Mouse (Mus musculus) cerebellum, adult 2 months (tissue): Measurements from ENCODE around the gene Plcl2. TPM values are rescaled to one million over a fixed set of nuclear protein-coding genes. Genes with fewer than 3 reads are reported as not detected.

ENCODE experiments used
- DNase-seq, 2 experiments: peaks; one replicate each; pipeline ENCODE4 v3.0.0; 2021
- H3K27ac ChIP-seq: fragments of 200-500 bp; 2 replicates; pipeline ENCODE4 v1.5.1; 2012; ENCODE audit warnings: low read length, control low read depth, inconsistent platforms; ENCODE audit not compliant: insufficient read depth
- H3K27me3 ChIP-seq: fragments of 200-500 bp; 2 replicates; pipeline ENCODE4 v1.6.1; 2012; ENCODE audit warnings: inconsistent platforms, mild to moderate bottlenecking, low read length, moderate library complexity; ENCODE audit not compliant: control insufficient read depth, insufficient read depth
- H3K4me1 ChIP-seq: fragments of 200-500 bp; 2 replicates; pipeline ENCODE4 v1.6.1; 2011; ENCODE audit warnings: low read length; ENCODE audit not compliant: control insufficient read depth, insufficient read depth
- H3K4me3 ChIP-seq: fragments of 200-500 bp; replicated peaks from 2 replicates; pipeline ENCODE3; 2011; ENCODE audit warnings: mild to moderate bottlenecking, low read depth, low read length, control low read depth; ENCODE audit not compliant: insufficient read depth
- CTCF ChIP-seq: fragments of 200-500 bp; IDR thresholded peaks from 2 replicates; pipeline ENCODE4 v1.5.1; 2011; ENCODE audit warnings: low read depth, mild to moderate bottlenecking, control low read depth, low read length, moderate library complexity, borderline replicate concordance; ENCODE audit not compliant: insufficient read depth
- POLR2A ChIP-seq: fragments of 200-500 bp; IDR thresholded peaks from 2 replicates; pipeline ENCODE4 v1.6.1; 2011; ENCODE audit warnings: low read length, control low read depth, borderline replicate concordance; ENCODE audit not compliant: insufficient read depth
- WGBS: fragments of 180-500 bp; shearing (Covaris S2); methylation state at CpG from one replicate; pipeline ENCODE4 v1.1.7; 2018; 5-methylcytosine and 5-hydroxymethylcytosine counted together
- polyA plus RNA-seq: library from polyadenylated mRNA; depleted of rRNA; stranded (reverse); fragments of >200 nt; gene quantifications from 2 replicates; pipeline ENCODE4 v1.2.3, GENCODE M21; 2012

The Plcl2 gene
- polyA plus RNA-seq, 1 experiment: 26.5 TPM

DNA sequence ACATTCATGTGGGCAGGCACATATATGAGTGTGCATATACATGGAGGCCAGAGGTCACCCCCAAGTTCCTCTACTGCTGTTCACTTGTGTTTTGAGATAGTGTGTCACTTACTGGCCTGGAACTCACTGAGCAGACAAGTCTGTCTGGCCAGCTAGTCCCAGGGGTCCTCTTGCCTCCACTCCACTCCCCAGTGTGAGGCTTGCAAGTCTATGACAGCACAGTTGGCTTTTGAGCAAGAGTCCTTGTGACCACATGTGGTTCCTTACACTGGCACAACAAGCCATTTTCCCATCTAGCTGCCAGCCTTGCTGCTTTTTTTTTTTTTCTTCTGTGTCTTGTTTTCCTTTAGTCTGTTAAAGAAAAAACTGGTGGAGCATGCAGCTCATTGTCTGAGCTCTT, 148.1 kb downstream of the Plcl2 start:
- Histone ChIP-seq H3K4me1 (peaks cover 12% of the 10 kb centered on the region), H3K27ac (no peak overlapping the region), H3K27me3 (no peaks in the 10 kb centered on the region), H3K4me3 (no peak overlapping the region)
- no peak for DNase-seq
- TF ChIP-seq POLR2A (no peak), CTCF (no peak)

DNA sequence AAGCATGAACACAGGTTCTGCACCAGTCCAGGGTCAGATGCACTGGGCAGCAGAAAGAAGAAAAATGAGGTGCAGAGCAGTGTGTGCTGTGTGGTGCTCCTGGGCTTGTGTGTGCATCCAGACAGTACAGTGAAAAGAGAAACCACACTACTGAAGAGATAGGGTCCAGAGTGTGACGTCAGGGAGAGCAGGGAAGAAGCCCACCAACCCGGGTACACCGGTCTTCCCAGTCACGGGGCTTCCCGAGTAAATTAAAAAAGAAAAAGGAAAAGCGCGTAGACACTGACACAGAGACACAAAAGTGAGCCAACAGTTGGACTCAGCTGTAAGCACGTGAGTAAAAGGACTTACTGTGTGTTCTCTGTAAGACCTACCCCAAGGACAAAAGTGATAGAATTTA, 149.7 kb downstream of the Plcl2 start:
- no peak overlapping the region for H3K4me3 ChIP-seq
- no peak for DNase-seq
- H3K27ac ChIP-seq: no peak overlapping the region
- H3K4me1 ChIP-seq: peaks cover 12% of the 10 kb centered on the region
- no peak for TF ChIP-seq CTCF
- TF ChIP-seq POLR2A: no peak
- 91% methylated on average over 8 of the region's 8 CpGs for WGBS
- no peaks in the 10 kb centered on the region for H3K27me3 ChIP-seq

DNA sequence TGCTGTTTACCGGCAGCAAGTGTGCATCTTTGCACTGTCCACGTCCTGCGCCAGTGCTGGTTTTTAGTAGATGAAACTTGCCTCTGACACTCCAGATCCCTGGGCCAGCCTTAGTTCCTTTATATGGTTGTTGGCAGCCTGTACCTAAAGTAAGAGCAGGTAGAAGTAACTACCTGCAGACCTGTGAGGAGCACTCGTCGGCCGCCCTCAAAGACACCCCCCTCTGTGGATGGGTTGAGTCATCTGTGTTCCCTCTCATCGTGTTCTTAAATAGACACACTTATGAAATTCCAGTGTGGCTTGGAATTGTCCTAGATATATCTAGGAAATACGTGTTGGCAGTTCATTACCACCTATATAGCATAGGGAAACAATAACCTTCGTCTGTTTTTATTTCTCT, 158.4 kb downstream of the Plcl2 start:
- no peak for DNase-seq
- 66% methylated on average over 9 of the region's 9 CpGs for WGBS
- TF ChIP-seq CTCF: no peak
- TF ChIP-seq POLR2A: no peak

DNA sequence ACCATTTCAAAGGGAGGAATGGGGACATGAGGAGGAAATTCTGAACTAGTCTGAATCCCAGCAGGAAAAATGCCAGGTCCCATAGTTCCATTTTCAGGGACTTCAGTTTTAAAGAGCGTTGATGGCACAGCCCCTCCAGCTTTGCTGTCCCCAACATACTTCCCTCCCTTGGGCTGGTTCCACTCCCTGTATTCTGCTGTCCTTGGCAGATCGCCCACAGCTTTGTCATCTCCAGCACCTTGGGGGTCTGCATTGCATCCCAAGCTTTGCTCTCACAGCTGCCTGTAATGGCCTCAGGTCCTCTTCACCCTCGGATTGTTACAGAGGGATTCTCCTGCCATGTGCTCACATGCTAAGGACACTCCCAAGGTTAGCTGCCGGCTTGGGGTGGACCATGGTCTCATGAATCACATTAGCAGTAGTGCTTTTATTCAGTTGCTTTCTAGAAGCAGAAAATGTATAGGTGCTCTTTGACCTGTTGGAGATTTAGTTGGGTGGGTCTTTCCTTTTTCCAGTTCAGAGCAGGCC, 159.5 kb downstream of the Plcl2 start:
- Histone ChIP-seq H3K27me3 (no peaks in the 10 kb centered on the region), H3K4me3 (no peak overlapping the region), H3K27ac (no peak overlapping the region), H3K4me1 (peaks cover 5% of the 10 kb centered on the region)
- 56% methylated on average over 4 of the region's 4 CpGs for WGBS
- no peak for TF ChIP-seq CTCF
- TF ChIP-seq POLR2A: no peak
- no peak for DNase-seq

More for the DNA sequence above, 158.4 kb downstream of the Plcl2 start:
- H3K27ac ChIP-seq: no peak overlapping the region
- no peak overlapping the region for H3K4me3 ChIP-seq
- H3K4me1 ChIP-seq: peaks cover 5% of the 10 kb centered on the region
- no peaks in the 10 kb centered on the region for H3K27me3 ChIP-seq

DNA sequence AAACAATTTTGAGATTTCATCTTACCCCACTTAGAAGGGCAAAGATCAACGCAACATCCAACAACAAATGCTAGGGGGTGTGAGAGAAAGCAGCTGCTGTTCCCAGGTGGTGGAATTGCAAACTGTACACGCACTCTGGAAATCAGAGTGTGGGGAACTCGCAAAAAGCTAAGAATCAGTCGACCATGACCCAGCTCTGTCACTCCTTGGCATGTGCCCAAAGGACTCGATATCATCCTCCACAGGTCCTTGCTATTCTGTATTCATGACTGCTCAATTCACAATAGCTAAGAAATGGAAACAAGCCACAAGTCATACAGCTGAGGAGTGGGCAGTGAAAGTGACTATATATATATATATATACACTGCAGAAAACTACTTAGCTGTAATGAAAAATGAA, 162.2 kb downstream of the Plcl2 start:
- Histone ChIP-seq H3K27ac (no peak overlapping the region), H3K27me3 (no peaks in the 10 kb centered on the region), H3K4me1 (peaks cover 5% of the 10 kb centered on the region), H3K4me3 (no peak overlapping the region)
- no peak for TF ChIP-seq CTCF
- TF ChIP-seq POLR2A: no peak
- no peak for DNase-seq
- WGBS: 37% methylated on average over 5 of the region's 5 CpGs

DNA sequence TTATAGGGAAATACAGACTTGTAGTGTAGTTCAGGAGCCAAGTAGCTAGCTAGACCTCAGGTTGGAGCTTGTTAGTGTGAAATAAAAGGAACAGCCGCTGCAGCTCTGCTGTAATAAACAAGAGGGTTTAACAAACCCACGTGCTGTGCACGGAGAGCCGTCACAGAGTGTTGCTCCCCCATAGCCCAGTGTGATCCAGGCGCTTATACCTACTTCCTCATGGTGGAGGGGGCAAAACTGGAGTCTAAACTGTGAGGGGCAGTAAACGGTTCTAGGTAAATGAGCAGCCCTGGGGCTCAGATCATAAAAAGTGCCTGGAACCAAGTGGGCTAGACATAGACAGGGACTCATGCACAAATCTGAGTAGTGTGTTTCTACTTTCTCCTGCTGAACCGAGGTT, 165.4 kb downstream of the Plcl2 start:
- no peak overlapping the region for H3K27ac ChIP-seq
- WGBS: 93% methylated on average over 7 of the region's 7 CpGs
- H3K4me1 ChIP-seq: peaks cover 24% of the 10 kb centered on the region
- DNase-seq: no peak
- no peaks in the 10 kb centered on the region for H3K27me3 ChIP-seq
- H3K4me3 ChIP-seq: no peak overlapping the region
- no peak for TF ChIP-seq CTCF
- no peak for TF ChIP-seq POLR2A

DNA sequence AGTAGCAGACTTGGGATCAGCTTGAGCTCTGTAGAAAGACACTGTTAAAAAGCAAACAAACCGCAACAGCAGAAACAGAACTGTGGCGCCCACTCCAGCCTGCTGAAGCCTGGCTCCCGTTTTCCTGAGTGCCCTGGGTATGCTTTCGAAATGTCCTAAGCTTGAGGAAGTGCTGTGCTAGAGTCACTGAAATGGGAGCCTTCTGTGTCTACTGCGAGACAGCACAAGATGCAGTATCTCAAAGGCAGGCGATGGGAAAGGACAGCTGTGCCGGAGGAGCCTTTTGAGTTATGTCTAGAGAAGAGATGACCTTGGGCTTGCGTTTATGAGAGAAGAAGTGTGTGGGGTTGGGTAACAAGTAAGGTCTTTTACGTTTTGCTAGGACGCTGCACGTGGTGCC, 166.0 kb downstream of the Plcl2 start:
- 98% methylated on average over 11 of the region's 11 CpGs for WGBS

DNA sequence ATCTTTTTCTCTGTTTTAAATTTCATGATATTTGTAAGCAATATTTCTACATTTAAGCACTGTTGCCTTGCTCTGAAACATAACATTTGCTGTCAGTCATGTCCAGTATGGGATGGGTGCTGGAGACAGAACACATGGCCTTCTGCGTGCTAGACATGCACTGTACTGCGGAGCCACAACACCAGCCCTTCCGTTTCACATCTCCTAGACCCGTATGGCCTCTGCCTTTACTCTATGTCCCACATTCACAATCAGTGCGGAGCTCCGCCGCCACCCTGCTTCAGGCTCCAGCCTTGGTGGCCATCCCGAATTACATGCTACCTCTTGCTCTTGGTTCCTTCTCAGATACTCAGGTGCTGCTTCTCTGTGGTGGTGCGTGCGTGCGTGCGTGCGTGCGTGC, 168.1 kb downstream of the Plcl2 start:
- 93% methylated on average over 14 of the region's 14 CpGs for WGBS
- Histone ChIP-seq H3K4me3 (no peak overlapping the region), H3K27ac (no peak overlapping the region)

More for the DNA sequence above, 166.0 kb downstream of the Plcl2 start:
- TF ChIP-seq POLR2A: no peak
- TF ChIP-seq CTCF: no peak
- no peak for DNase-seq
- H3K4me3 ChIP-seq: no peak overlapping the region
- H3K27ac ChIP-seq: no peak overlapping the region
- H3K27me3 ChIP-seq: no peaks in the 10 kb centered on the region
- H3K4me1 ChIP-seq: peaks cover 28% of the 10 kb centered on the region

More for the DNA sequence above, 168.1 kb downstream of the Plcl2 start:
- Histone ChIP-seq H3K4me1 (peaks cover 26% of the 10 kb centered on the region), H3K27me3 (no peaks in the 10 kb centered on the region)
- no peak for DNase-seq
- no peak for TF ChIP-seq POLR2A
- TF ChIP-seq CTCF: no peak
